Mouse (Mus musculus) adrenal gland, postnatal 10 days (tissue): ENCODE results near the gene Pank2. TPM values are rescaled to one million over a fixed set of nuclear protein-coding genes. Genes with fewer than 3 reads are reported as not detected.
"Not testable (repeated sequence)": the region's sequence is repeated elsewhere in the genome, so short reads cannot be mapped to it uniquely, and the experiment has no call there.

ENCODE experiments used
- DNase-seq: peaks from one replicate; pipeline ENCODE4 v3.0.0; 2021; ENCODE audit warnings: mixed read lengths
- long read RNA-seq, 2 experiments: library from polyadenylated mRNA; stranded (forward); transcript quantifications; one replicate each; pipeline ENCODE4 v2.0.0; 2021
- total RNA-seq, 2 experiments: library from RNA; stranded (reverse); gene quantifications; 2 replicates each; pipeline ENCODE4 v1.2.3; 2021

Gene Pank2
- 10 to 100 TPM; 52.7 to 57.7 TPM for total RNA-seq
- long read RNA-seq, experiment 1, full-length matches to known transcripts = 27 of 49 reads
- long read RNA-seq, experiment 1, partial matches to known transcripts = 11 of 49 reads
- long read RNA-seq, experiment 1, other reads (novel, unspliced or antisense) = 11 of 49 reads
- long read RNA-seq, experiment 2, full-length matches to known transcripts = 21 of 45 reads
- long read RNA-seq, experiment 2, partial matches to known transcripts = 6 of 45 reads
- long read RNA-seq, experiment 2, other reads (novel, unspliced or antisense) = 18 of 45 reads

DNA sequence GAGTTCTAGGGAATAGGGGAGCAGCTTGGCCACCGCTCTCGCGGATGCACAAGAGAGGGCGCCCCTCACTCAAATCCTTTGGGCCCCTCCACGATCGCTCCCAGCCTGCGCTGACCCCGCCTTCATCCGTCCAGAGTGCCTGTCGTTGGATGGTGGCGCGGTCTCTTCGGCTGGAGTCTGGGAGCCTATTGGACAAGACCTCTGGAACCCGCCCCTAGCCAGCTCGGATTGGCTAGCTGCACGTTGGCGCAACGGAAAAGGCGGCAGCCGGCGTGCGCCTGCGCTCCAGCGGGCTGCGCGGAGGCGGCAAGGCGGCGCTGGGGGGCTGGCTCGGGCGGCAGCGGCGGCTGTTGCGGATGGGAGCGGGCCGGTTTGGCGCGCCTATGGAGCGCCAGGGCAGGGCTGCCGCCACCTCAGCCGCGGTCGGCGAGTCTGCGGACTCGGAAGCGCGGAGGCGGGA lies at the start of gene Pank2:
Pank2 (plus strand) TSS at position 283 of the 460 bp plus-strand sequence.
- DNase-seq = peak; percentile 98

DNA sequence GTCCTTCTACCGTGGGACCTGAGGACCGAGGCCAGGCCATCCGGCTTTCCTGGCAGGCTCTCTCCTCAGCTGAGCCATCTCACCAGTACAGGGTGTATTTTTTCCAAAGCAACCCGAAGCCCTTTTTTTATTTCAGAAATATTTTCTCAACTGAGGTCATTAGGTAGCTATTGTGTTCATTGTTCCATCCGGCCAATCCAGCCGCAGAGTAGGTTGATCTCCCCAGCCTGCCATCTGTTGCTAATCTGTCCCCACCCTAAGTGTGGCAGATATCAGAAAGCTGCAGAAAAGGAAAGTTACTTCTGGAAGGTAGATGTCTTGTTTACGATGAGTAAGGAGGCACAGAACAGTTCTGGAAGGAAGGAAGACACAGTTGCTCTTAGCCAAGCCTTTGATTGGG lies 48.5 kb upstream of the Pank2 start:
- DNase-seq = no peak

DNA sequence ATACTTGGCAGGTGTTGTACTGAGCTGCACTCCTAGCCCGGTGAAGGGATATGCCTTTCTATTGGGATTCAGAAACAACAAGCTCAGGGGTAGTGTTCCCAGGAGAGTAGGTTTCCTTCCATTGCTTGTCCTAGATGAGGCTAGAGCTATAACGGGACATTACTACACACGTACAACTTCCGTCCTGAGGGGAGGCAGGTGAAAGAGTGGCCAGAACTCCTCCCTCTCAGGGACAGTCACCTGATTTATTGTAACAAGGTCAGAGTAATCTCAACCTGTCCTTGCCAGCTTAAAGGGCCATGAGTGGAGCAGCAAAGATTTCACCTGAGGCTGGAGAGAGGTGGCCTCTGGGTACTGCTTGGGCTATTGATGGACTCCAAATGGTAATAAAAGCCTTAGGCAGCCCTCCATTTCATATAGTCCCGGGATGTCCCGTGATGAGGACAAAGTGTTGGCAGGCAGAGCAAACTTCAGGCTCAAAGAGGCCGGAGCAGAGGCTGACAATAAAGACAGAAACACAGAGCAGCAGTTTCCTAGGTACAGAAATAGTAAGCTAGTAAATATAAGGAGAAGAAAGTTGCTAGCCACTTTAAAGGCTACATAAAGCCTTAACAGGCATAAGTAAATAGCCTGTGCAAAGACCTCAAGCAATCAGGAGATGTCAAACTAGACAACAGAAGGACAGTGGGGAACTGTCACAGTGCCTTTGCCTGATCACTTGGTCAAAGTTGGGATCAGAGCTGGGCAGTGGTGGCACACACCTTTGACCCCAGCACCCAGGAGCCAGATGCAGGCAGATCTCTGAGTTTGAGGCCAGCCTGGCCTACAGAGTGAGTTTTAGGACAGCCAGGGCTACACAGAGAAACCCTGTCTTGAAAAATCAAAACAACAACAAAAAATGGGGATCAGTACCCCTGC lies 46.1 kb upstream of the Pank2 start:
- peak; percentile 41 for DNase-seq

DNA sequence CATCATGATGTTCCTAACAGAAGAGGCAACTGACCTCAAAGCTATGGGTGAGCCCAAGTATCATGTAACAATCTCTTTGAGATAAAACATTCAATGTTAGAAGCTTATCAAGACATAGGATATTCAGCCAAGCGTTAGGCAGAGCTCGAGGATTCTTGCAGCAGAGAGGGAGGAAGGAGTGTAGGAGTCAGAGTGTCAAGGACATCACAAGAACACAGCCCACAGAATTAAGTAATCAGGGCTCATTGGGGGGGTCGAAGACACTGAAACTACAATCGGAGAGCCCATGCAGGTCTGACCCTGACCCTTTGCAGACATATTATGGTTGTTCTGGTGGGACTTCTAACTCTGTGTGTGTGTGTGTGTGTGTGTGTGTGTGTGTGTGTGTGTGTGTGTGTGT lies 42.3 kb upstream of the Pank2 start:
- no peak for DNase-seq

DNA sequence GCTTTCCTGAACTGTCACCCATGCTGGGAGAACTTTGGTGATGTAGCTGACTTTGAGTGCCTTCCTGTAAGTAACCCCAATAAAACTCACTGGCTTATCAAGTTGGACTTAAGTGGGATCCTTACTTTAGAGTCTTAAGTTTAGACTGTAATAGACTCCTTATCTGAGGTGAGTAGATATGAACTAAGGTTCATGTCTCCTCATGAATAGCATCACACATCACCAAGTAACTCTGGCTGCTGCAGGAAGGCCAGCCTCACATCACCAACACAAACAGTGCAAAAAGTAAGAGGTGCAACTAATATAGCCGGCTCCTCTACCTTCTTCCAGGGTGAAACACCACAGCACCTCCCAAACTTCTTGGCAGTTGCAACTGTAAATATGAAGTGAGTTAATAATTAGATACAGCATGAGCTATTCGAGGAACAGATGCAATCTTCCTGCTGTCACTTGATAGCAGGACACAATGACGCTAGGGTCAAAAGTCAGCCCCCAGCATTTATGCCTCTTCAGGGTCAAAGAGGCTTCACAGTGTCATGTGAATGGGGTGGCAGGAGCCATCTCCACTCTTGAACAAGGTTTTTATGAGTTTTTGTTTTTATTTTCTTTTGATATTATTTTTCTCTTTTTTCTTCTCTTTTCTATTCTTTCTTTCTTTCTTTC lies 40.3 kb upstream of the Pank2 start:
- no peak for DNase-seq

DNA sequence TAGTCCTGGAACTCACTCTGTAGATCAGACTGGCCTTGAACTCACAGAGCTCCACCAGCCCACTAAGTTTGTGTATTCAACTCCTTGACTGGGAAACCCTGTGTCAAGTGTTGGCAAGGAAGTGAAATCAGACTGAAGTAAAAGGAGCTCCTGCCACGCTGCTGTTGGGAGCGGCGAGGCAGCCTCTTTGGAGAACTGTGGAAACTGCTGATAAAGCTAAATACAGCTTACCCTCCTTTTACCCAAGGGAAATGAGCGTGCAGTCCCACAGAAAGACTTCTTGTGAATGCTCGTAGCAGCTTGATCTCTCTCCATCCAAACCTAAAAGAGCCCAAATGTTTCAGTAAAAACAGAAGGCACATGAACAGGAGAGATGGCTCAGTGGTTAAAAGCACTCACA lies 39.7 kb upstream of the Pank2 start:
- DNase-seq = no peak

DNA sequence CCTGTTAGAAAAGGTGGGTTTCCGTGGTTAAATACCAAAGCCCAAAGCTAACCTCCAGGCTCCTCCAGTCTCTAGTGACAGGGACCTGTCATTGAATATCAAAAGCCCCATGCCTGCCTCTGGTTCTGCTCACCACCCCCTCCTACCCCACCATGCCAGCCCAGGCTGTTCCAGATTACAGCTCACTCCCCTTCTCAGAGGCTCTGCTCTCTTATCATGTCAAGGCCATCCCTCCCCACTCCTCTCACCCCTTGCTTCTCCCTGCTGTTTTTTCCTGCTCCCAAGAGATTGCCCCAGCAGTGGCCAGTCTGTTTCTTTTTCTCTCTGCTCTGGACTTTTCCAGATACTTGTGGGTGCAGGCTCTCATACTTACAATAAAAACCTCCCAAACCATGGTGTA lies 38.7 kb upstream of the Pank2 start:
- DNase-seq = peak; percentile 35

DNA sequence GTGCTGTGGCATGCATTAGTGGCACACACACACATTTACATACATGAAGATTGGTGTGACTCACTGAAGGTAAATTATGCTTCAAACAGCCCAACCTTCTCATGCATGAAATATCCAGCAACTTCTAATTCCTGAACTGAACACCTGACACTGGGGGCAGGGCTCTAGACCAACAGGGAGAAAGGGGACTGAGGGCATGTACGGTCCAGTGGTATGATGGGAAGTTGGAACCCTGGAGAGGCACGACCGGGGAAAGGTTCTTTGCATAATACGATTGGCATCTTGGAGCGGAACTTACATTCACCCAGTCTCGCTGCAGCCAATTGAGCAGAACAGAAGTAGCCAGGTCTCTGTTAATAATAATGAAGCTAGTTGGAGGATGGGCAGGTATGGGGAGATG lies 37.1 kb upstream of the Pank2 start:
- no peak for DNase-seq

DNA sequence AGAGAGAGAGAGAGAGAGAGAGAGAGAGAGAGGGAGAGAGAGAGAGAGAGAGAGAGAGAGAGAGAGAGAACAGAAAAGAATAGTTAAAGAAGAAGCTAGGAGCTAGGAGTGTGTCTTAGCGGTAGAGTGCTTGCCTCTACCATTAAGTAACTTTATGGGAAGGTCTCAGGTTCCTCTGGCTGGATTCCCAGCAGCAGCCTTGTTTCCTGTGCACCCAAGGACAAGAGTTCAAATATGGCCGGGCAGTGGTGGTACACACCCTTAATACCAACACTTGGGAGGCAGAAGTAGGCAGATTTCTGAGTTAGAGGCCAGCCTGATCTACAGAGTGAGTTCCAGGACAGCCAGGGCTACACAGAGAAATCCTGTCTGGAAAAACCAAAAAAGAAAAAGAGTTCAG lies 35.6 kb upstream of the Pank2 start:
- not testable (repeated sequence) for DNase-seq

DNA sequence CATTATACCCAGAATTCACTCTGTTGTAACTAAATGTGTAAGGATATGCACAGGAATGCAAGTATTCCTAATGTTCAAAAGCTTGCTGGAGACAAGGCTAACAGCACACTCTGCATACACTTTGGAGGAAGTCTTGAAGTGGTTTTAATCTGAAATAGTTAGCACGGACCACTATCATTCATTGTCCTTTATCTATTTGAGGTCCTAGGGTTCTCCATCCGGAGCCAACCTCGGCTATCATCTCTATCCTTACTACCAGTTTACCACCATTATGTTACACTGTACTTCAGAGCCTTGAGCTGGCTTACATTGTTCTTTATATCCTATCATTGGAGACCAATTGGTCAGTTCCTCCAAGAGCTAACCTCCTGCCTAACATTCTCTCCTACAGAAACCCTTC lies 35.1 kb upstream of the Pank2 start:
- no peak for DNase-seq

DNA sequence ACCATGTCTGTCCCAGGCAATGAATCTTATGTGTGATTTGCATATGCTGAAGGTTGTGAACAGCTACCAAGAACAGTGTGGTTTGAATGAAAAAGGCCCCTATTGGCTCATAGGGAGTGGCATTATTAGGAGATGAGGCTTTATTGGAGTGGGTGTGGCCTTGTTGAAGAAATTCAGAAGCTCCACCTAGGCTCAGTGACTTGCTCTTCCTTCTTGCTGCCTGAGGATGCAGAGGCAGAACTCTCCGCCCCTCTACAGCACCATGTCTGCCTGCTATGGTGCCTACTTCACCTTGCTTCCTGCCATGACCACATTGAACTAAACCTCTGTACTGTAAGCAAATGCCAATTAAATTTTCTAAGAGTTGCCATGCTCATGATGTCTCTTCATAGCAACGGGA lies 29.7 kb upstream of the Pank2 start:
- no peak for DNase-seq

DNA sequence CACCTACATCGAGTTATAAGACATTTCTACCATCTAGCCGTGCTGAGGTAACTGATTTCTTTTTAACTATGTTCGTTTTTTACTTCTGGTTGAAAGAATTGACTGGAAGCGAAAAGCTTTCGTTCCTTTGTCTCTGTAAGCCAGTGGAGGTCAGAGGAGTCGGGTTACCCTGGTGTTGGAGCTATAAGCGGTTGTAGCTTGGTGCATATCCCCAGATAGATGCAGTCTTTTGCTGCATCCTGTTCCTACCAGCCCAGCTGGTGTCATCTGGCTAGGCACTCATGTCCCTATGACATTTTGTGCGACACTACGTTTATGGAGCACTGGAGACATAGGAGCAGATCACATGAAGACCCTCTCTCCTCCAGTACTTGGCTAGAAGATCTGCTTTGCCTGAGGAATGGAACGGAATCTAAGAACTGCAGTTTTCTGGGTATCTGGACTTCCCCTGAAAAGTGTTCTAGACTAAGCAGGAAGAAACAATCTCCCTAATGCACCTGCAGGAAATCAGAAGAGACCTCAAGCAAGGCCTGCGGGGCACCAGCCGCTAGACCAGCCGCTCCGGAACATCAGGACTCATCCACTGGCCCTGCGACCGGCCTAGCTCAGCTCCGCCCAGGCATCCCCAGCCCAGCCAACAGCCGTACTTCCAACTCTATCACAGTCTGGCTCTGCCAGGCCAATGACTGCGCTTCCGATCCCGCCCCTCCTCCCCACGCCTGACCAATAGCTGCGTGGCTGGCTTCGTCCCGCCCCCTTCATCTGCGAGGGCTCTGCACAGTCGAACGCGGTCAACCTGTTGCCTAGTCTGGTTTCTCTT lies 28.8 kb upstream of the Pank2 start, which contains the start of gene Mavs:
Mavs (plus strand) TSS at position 757 of the 820 bp plus-strand sequence.
- DNase-seq = peak; percentile 97

DNA sequence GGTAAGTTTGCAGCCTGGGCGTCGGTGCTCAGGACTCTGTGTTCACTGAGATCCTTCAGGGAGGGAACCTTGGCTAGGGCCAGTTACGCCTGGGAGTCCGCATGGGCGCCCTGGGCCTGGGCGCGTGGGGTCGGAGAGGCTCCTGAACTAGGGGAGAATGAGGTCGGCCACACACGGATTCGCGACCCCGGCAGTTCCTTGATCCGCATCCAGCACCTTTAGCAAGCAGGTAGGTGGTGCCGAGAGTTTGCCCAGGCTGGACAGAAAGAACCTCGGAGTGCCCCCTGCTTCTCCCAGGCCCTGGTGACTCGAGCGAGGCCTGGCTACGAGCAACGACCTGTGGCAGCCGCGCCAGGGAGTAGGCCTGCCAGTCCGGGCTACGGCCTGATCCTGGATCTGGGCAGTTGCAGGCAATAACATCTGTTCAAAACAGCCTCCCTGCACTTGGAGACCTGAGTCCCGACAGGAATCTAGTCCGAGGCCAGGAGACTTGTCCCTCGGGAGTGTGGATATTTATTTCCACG lies 28.1 kb upstream of the Pank2 start:
- peak; percentile 58 for DNase-seq

DNA sequence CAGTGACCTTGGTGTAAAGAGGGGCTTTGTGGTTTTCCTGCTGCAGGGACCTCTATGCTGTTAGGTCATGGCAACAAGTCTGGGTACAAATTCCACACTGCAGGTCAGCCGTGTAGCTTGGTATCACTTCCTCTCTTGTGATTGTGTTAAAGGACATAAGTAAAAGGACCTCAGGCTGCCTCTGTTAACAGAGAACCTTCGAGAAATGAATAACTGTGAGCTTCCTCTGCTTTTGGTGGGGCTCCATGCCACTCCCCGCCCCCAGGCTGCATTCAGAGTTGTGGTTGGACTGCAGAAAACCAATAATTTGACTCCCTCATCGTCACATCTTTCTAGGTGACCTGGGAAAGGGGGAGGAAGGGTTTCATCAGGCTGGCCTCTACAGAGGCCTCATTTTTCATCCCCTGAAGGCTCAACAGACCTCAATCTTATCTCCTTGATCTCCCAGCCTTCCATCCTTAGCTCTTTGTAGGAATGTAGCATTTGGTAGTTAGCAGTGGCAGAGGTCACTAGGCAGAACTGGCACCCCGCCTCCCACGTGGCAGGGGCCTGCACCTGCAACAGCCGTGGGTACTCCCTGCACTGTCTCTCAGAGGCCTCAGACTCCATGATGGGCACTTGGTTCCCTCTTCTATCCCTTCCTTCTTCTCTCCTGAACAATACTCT lies 27.2 kb upstream of the Pank2 start:
- DNase-seq = peak; percentile 37

DNA sequence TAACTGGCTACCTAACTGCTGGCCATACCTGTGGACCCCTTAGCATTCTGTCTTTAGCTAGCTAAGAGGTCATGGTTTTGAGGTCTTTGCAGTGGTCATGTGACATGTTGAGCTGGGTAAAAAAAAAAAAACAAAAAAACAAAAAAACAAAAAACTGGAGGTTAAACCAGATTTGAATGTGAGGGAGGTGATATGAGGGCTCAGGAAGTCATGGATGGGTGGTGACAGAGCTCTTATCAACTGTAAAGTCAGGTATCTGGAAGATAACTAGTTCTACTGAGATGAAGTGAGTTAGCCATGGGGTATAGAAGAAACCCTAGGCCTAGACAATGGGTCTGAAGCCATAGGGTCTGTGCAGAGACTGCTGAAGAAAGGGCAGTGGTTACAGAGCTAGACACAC lies 20.1 kb upstream of the Pank2 start:
- no peak for DNase-seq

DNA sequence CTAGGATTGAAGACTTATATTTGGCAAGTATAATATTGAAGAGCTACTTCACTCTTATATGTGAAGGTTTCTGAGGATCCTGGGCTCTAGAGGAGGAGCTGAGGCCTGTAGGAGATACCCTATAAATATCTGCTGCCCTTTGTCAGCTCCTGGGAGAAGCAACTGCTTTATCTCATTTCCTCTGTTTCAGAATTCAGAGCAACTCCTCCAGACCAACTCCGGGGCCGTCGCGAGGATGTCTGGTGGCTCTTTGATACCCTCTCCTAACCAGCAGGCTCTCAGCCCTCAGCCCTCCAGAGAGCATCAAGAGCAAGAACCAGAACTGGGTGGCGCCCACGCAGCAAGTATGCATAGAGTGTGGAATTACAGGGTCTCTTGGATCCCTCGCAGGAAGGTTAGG lies 19.4 kb upstream of the Pank2 start:
- no peak for DNase-seq

DNA sequence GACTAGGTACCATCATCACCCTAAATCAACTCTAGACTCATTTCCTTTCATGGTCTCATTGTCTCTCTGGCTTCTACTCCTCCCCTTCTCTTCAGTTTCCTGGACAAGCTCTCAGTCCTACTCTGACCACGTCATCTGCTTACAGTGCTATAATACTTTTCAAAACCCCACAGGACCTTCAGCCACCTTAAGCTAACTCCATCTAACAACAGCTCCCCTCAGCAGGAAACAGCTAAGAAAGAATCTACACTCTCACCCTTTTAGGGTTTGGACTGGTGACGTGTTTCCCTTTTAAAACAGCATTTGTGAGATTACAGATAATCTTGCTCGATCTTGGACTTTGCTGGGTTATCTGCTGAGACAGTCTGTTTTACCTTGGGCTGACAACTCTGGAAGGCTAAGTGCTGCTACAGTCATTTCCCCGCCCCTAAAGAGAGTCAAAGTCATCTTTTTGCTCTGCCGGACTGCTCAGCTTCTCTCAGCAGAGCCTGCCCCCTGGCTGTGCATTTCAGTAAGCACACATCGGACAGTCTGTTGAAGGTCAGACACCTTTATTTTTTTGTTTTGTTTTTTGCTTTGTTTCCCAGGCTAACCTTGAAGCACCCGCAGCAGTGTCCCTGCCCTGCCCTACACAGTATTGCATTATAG lies 8.5 kb upstream of the Pank2 start:
- DNase-seq = peak; percentile 80

DNA sequence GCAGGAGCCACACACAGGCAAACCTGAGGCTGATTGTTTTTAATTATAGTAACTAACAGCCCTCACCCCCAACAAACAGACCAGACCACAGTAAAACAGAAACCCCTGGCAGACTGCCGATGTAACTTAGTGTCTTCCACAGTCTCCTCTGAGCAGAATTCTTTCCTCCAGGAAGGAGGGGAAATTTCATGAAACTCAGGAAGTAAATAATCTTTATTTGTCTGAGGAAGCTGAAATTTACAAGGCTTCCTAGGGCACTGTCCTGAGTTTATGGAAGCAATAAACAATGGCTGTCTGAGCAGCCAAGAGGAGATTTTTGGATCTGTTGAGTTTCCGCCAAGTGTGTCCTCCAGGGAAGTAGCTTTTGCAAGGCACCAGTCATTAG lies 8.0 kb upstream of the Pank2 start:
- peak; percentile 59 for DNase-seq

DNA sequence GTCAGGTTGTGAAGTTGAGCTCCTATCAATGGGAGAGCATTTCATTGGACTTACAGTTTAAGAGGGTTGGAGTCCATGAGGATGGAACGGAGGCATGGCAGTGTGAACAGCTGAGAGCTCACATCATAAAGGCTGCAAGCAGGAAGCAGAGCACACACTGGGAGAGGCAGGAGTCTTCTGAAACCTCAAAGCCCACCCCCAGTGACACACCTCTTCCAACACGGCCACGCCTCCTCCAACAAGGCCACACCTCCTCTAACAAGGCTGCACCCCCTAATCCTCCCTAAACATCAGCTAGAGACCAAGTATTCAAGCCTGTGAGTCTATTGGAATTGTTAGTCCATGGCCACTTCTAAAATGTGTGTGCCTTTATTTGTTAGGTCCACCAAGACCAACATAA lies 6.6 kb upstream of the Pank2 start:
- no peak for DNase-seq

DNA sequence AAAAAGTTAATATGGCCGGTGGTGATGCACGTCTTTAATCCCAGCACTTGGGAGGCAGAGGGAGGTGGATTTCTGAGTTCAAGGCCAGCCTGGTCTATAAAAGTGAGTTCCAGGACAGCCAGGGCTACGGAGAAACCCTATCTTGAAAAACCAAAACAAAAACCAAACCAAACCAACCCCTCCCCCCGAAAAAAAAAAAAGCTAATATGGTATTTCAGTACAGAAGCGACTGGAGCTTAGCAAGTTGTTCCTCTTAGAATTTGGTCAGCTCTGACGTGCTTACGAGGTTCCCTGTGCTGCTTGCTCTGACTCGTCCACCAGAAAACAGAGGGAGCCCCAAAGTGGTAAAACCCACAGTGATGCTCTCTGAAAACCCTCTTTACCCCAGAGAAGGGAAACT lies 3.6 kb upstream of the Pank2 start:
- DNase-seq = no peak
